Mouse (Mus musculus) layer of hippocampus, adult 9-11 months (tissue): ENCODE results near the gene Parva.

Experiments
- DNase-seq: peaks from one replicate; pipeline ENCODE4 v3.0.0; 2022

Parva gene

GRCm38 (mm10) chr7:112614046-112614790, 186.9 kb downstream of the Parva start:
- DNase-seq: no peak

GRCm38 (mm10) chr7:112614791-112615668, 187.7 kb downstream of the Parva start:
- no peak for DNase-seq

GRCm38 (mm10) chr7:112620322-112621179, 193.2 kb downstream of the Parva start:
- DNase-seq: peak; percentile 60

- no peak for DNase-seq
Observed at GRCm38 (mm10) chr7:112627481-112627880, 200.2 kb downstream of the Parva start.

GRCm38 (mm10) chr7:112634505-112635213, 207.4 kb downstream of the Parva start:
- DNase-seq: no peak

- no peak for DNase-seq
Observed at GRCm38 (mm10) chr7:112635936-112636335, 208.6 kb downstream of the Parva start.
